Mouse (Mus musculus): ENCODE data around the gene Ercc8.

Gene Ercc8

DNA sequence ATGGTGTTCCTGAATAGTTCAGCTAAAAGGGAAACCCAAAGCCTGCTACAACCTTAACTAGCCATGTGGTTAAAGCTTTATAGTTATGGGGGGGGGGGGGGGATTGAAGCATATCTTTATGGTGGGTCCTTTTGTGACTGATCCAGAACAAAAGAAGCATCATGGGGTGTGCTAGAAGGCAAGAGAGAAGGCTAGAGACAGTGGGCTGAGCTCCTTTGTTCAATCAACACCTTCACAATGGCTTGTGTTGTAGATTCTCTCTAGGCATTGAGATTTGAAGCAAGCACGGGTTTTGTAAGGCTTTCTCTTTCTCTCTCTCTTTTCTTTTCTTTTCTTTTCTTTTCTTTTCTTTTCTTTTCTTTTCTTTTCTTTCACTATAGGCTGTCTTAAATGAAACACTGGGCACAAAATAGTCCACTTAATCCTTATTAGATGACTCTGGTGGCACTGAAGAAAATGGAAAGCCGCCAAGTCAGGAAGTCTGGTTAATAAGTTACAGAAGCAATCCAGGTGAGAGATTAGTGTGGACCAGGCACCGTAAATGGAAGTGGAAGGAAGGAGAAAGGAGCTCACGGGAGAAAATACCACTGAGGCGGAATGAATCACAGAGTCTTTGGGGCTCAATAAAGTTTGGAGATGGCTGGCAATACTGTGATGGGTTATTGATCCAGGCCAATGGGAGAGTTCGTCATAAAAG, 71.3 kb downstream of the Ercc8 start:
- DNase-seq: no peak

DNA sequence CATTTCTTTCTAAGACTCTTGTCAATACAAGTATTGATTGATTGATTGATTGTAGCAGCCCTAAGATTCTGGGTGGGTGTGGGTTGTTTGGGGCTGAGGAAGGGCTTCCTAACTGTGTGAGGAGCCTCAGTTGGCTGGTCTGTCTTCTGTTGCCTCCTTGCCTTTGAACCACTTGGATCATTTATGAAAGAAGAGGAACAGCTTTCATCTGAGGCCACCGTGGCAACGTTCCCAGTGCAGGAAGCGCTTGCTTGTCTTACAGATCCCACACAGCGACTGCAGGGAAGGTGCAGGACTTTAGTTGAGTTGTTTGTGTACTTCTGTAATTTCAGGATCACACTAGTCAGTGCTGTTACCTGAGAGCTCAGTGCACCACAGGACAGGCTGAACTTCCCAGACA, 81.5 kb downstream of the Ercc8 start:
- DNase-seq: no peak

DNA sequence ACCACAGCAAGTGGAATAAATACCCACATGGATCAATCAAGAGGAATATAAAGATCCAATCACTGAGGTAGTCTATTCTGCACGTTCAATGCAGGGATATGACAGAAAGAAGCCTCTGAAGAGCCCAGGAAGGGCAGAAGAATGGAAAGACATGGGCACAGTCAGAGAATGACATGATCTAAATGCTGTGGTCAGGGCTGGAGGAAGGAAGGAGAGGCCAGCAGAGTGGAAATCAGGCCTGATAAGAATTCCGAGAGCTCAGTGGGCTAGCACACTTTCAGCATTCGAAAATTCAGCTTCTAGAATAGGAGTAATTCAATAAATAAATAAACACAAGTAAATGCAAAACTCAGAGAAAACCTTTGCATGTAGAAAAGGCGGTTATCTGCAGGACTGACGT, 83.2 kb downstream of the Ercc8 start:
- DNase-seq: no peak

Data from B cell, adult 2 months (primary cell).